Mouse (Mus musculus) right cerebral cortex, postnatal 4 days (tissue): ENCODE data around the gene Zbtb7b.
"Not testable (repeated sequence)": the region's sequence is repeated elsewhere in the genome, so short reads cannot be mapped to it uniquely, and the experiment has no call there.

Experiments used
- DNase-seq: peaks from one replicate; pipeline ENCODE4 v3.0.0-alpha.2; 2022

Gene Zbtb7b

DNA sequence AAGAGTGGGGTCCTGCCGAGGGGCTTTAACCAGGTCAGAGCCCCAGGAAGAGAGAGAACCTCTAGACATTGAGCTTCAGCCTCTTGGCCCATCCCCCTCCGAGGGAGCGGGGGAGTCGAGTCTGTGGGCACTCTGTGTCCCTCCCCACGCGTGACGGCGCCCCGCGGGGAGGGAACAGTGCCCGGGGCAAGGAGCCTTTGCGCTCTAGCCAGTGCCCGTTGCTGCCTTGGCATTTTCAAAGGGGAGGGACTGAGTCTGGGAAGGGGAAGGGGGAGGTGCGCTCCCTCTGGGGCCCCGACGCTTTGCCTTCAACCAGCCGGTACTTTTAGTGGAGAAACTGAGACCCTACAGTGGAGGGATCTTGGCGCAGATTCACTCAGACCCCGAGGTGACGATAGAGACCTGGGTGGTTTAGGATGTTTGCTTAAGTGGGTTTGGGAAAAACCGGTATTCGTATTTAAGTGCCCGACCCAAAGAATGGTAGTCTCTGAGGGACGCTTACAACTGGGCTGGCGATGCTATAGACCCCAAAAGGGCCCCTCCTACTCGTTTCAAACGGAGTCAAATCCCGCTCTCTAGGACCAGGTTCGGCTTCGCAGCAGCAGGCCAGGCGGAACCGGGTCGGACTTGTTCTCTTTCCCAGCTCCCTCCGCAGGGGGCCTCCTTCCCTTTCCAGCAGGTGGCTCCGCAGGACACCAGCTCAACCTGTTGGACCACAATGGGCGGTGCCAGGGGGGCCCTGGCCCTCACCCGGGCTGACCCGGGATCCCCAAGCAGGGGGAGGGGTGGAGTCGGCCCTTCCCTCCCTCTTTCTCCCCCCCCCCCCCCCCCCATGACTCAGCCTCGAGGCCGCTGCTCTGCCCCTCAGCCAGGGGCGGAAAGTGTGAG, at the start of gene Zbtb7b:
Gene Zbtb7b, minus strand, starts transcription at position 771 of the 888 bp plus-strand sequence.
- DNase-seq, result peak; percentile 53

DNA sequence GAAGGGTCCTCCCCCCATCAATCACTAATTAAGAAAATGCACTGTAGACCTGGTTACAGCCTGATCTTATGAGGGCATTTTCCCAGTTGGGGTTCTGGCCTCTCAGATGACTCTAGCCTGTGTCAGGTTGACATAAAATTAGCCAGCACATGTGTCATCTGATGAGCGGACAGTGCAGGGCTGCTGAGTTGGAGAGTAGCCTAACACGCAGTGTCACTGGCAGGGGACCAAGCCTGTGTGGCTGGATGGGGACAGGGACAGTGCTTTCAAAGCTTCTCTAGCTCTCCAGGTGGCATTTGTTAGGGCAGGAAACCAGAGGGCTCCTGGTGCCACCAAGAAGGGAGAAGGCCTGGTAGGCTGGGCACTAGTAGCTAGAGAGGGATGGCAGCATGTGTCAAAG, 46.1 kb upstream of the Zbtb7b start:
- DNase-seq, result no peak

DNA sequence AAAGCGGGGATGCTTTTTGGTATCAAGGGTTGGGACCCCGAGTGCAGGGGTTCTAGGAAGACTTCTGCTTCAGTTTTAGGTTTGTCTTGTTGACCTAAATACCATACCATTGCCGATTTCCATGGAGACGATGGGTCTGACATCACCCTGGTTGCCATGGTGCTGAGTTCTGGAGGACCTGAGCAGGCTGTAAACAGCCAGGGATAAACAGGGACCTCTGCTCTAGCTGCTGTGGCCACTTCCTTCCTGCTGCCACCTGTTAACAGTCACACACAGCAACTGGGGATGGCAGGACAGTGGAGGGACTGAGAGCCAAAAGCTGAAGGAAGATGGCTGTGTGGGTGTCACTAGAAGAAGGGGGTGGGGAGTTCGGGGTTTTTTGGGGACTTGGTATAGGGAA, 42.7 kb upstream of the Zbtb7b start:
- DNase-seq, result no peak

DNA sequence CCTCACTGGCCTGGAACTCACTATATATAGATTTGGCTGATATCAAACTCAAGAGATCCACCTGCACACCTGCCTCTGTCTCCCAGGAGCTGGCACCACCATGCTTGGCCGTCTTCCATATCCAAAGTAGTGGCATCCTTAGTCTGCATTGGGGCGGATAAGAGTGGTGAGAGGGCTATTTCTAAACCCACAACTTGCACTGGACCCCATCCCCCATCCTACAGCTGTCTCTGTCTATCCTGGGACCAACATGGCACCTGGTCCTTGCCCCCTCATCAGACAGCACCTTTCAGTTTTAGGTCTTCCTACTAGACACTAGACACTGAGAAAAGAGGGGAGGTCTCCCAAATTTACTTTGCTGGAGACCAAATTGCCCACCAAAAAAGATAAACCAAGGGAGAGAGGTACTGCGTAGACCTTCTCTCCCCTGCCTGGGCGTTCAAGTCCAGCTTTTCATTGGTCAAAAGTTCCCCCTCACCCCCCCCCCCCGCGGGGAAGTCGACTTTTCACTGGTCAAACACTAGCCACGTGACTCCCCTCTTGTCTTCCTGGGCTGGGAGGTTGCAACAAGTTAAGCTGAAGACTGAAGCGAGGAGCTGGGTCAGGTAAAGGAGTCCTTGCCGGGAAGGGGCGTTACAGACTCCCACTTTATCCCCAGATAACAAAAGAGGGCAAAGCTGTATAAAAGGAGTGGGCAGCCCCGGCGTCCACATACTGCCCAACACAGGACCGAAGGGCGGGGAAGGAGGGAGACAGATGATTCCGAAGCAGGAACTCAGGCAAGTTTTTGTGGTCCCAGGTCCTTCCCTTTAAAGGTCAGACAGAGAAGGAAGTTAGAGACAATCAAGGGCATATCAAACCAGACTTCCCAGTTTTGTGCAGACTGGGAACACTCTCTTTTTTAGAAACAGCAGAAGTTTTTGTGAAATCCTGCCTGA, 41.9 kb upstream of the Zbtb7b start, which contains the start of gene Pbxip1:
Gene Pbxip1, plus strand, starts transcription at position 531 of the 938 bp plus-strand sequence.
- DNase-seq, result no peak

DNA sequence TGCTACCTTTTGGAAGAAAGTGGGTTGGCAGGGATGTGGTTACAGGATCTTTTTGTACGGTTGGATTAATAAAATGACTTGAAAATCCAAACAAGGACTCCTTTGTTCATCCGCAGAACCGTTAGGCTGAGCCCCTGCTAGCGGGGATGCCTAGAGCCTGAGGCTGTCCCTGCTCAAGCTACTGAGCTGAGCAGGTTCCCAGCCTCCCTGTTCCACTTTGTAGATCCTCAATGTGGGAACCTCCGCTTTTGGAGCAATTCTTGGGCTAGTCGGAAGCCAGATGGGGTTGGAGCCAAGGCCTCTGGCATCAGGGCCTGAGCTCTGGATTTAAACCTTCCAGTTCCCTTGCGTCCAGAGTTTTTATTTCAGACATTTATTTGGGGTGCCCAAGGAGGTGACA, 40.5 kb upstream of the Zbtb7b start:
- DNase-seq, result no peak

DNA sequence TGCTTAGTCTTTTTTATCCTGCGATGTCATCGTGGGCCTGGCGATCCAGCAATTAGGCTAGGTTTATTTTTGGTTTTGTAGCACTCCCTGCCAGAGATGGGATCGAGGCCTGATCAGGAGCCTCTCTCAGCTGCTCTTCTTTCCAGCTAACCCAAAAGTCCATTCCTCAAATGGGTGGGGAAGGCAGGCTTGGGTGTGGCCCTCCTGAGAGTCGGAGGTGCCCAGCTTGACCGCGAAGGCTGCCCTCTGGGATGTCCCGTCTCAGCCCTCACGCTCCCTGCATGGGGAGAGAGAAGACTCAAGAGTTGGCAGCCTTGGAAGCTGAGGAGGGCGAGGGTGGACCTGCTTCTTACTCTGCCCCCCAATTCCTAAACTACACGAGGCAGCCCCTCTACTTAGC, 40.0 kb upstream of the Zbtb7b start:
- DNase-seq, result no peak

DNA sequence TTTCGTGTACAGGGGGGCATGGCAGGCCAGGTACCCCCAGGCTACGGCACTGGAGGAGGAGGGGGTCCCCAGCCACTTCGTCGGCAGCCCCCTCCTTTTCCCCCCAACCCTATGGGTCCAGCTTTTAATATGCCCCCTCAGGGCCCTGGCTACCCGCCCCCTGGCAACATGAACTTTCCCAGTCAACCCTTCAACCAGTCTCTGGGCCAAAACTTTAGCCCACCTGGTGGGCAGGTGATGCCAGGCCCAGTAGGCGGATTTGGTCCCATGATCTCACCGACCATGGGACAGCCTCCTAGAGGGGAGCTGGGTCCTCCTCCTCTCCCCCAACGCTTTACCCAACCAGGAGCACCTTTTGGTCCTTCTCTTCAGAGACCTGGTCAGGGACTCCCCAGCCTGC, 38.0 kb upstream of the Zbtb7b start:
- DNase-seq, result no peak

DNA sequence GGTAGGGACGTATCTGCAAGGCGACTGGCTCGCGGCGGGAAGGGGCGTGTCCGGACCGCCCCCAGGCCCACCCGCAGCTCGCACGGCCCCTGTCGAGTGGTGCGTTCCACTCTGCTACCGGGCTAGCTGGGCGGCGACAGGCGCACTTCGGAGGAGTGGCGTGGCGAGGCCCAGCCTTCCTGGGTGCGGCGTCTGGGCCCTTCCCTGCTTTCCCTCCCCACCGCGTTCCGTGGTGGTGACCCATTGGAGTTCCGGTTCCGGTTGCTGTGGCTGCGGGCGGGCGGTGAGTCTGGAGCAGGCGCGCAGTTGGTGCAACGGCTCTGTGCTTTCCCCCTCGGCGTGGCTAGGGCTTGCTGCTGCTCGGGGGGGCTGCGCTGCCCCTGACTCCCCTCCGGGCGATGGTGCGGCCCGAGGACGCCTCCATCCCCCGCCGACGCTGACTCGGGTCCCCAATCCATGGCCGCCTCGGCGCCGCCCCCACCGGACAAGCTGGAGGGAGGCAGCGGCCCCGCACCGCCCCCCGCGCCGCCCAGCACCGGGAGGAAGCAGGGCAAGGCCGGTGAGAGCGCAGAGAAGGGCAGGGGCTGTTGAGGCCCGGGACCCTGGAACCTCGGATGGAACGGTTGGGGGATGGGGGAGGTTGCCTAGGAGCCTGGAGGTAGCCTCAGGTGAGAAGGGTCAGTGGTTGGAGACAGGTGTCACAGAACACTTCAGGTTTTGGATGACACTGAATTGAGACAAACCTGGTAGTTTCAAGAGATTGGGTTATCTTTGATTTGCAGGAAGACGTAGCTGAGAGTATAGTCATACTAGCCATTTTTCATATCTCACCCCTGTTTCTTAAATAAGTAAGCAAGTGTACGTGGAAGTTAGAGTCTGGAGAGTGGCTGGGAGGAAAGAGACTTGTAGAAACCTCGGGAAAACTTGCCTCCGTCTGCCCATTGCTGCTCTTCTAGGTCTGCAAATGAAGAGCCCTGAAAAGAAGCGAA, 35.9 kb upstream of the Zbtb7b start, which contains the start of gene Pygo2:
Gene Pygo2, plus strand, starts transcription at position 44 of the 989 bp plus-strand sequence.
- peak; percentile 92 for DNase-seq

DNA sequence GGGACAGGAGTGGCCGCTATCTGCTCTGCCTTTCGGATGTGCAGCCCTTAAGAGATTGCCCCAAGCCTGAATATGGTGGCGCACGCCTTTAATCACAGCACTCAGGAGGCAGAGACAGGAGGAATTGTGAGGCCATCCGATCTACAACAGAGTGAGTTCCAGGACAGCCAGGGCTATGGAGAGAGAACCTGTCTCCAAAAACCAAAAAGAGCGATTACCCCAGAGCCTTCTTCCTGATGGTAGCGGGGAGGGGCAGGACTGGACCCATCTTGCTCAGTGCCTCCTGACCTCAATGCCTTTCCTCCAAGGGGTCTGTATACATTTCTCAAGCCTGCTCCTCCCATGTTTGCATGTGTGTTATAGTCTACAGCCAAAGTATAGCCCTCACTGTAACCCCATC, 34.4 kb upstream of the Zbtb7b start:
- not testable (repeated sequence) for DNase-seq

DNA sequence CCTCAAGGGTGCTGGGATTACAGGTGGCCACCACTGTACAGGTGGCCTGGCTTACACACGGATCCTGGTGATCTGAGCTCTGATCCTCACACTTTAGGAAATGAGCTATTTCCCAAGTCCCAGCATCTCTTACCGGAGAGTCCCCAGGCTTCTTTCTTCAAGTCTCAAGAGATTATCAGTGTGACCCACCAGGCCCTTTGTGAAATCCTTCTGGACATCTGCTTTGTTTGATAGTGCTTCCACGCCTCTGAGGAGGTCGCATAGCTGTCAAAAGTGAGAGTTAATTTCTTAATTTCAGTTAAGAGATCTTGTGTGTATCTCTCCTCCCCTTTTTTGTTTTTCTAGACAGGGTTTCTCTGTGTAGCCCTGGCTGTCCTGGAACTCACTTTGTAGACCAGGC, 31.3 kb upstream of the Zbtb7b start:
- DNase-seq, result no peak

DNA sequence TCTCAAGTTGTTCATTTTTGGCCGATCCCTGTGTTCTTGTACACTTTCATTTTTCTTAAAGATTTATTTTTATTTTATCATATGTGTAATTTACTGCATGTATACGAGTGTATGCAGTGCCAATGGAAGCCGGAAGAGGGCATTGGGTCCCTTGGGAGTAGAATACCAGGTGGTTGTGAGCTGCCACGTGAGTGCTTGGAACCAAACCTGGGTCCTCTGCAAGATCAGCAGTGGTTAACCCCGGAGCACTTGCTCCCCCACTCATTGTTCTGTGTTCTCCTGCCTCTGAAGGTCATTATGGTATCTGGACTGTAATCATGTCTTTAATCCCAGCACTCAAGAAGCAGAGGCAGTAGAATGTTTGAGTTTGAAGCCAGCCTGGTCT, 30.6 kb upstream of the Zbtb7b start:
- DNase-seq, result no peak

DNA sequence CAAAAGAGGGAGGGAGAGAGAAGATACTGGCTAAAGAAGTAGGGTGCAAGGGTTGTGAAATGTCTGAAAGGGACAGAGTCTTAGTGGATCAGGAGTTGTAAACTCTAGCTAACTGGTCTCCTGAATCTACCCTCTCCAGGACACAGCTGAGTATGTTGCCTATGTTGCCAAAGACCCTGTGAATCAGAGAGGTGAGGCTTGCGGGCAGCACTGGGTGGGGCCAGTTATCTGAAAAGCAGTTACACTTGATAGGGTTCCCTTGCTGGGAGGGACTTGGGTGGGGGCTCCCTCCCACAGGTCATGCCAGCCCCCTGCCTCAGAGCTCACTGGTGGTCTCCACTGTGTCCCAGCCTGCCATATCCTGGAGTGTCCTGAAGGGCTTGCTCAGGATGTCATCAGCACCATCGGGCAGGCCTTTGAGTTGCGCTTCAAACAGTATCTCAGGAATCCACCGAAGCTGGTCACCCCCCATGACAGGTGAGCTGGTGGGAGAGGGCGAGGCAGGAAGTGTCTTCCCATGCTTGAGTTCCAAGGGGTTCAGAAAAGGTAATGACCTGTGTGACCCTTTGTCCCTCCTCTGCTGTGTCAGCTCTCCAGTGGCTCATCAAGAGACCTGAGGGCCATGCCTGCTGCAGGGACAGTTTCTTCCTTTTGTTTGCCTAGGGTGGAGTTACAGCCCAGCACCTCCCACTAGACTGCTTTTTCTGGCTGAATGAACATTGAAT, 30.0 kb upstream of the Zbtb7b start:
- no peak for DNase-seq

DNA sequence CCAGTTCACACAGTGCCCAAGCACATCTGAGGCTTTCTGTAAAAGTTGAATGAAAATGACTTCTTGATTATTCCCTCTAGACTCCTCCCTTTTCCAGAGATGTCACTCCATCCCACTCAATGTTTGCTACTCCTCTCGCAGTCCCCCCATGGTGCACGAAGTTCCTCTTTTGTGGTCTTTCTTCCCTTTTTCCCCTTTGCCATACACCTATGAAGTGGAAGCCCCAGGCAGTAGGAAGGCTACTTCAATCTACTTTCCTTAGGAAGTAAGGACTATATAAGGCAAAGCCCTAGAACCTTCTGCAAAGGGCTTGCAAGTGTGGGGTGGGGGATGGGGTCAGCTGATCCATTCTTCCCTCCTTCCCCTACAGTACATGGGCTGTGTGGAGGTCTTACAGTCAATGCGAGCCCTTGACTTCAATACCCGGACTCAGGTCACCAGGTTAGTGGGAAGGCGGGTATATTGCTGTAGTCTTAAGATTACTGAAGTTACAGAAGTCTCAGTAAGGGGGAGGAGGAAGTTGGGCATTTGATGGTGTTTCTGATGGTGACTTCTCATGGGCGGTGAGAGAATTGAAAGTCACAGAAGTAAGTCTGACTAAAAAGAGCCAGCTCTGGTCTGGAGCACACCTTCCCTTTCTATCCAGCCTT, 28.1 kb upstream of the Zbtb7b start:
- no peak for DNase-seq

DNA sequence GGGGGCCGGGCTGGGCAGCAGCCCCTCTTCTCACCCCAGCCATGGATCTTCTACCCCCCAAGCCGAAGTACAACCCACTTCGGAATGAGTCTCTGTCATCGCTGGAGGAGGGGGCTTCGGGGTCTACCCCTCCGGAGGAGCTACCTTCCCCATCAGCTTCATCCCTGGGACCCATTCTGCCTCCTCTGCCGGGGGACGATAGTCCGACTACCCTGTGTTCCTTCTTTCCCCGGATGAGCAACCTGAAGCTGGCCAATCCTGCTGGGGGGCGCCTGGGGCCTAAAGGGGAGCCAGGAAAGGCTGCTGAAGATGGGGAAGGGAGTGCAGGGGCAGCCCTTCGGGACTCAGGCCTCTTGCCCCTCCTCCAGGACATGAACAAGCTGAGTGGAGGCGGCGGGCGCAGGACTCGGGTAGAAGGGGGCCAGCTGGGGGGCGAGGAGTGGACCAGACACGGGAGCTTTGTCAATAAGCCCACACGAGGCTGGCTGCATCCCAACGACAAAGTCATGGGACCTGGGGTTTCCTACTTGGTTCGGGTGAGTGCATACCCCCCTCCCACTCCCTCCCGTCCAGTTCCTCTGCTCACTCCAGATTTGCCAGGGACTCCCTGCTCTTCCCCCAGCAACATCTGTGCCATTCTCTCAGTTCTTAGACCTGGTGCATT, 27.4 kb upstream of the Zbtb7b start:
- no peak for DNase-seq

DNA sequence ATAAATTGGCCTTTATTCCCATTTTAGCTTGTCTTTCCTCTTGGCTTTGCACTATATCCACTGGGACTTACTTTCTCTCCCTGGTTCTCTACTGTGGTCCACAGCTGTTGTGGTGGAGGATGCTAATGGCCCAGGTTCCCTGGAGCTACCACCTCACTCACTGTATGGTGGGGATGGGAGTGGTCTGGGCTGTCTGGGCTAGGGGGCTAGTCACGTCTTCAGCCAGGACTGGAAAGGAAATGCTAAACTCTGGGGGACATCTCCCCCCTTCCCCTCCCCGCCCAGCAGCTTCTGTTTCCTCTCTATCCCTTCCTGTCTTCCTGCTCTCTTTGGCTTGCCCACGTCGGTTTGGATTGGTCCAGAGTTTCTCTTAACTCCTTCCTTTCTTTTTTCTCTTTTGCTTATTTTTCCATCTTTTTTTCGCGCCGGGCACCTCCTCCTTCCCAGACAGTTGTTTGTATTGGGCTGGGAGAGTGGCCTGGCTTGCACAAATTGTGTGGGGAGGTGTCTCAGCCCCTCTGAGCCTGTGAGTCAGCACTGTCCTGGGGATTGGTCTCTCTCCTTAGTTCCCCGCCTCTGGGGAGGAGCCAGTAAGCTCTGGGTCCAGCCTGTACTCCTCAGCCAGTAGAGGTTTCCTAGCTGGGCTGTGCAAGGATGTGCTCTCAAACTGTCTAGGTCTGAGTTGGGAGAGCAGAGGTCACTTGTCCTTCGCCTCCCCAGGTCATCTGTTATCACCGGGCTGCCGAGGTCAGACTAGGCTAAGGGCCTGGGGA, 26.6 kb upstream of the Zbtb7b start:
- DNase-seq, result peak; percentile 43

DNA sequence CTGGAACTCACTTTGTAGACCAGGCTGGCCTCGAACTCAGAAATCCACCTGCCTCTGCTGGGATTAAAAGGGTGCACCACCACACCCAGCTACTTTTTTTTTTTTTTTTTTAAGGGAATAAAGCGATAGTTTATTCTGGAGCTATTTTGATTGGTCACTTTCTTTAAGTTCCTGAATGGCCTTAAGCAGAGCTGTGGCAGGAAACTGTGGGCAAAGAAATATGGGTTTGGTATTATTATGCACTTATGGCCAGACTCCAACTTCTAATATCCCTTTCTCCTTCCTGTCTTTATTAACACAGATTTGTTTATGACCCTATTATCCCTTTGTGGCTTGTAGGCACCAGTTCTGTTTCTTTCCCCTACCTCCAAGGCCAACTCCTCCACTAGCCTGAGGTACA, 25.8 kb upstream of the Zbtb7b start:
- DNase-seq, result no peak

DNA sequence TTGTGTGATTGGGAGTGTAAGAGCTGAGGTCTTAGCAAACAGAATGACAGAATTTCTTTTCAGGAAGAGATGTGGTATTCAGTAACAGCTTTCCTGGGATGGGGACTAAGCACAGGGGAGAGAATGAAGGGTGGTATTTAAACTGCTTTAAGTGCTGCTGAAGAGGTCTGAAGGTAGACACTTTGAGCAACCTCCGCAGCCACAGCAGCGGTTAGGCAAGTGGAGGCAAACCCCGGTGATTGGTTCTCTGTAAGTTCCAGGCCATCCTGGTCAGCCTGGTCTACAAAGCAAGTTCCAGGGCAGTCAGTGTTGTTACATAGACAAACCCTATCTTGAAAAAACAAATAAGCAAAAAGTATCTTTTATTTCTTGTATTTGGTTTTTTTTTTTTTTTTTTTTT, 25.4 kb upstream of the Zbtb7b start:
- DNase-seq, result no peak

DNA sequence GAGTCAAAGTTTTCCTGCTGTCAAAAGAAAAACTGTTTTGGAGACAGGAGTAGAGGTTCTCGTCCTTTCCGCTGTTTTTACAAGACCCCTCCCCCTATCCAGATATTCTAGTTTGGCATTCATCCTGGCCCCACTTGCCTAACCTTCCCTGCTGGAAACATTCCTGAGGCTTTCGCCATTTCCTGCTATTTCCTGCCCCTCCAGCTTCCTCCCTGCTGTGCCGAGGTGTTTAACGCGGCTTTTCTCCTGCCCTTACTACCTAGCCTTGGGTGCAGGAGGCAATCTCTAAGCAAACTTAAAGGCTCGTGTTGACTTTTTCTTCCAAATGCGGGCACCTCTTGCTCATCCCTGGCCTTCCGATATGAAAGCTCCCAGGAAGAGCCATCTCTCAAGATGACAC, 25.0 kb upstream of the Zbtb7b start:
- DNase-seq, result no peak

DNA sequence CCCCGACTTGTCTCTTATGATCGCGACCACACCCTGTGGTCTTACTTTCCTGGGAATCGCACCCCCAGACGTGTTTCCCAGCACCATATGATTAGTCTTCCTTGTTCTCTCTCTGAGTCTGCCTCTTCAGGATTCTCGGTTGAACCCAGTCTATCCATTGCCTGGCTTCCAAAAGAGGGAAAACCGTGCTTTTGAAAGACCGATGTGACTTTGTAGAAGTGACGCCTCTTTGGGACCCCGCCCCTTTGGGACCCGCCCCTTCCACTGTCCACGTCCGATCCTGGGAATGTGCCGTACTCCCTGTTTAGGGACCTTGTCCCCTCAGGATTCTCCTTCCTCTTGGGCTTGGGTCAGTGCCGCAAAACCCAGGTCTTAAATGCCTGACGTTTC, 24.3 kb upstream of the Zbtb7b start:
- DNase-seq, result no peak
